Mouse (Mus musculus): ENCODE measurements around the gene Aasdh. TPM values are rescaled to one million over a fixed set of nuclear protein-coding genes. Genes with fewer than 3 reads are reported as not detected.
A peak's percentile ranks its signal among the peaks of the same experiment; 100 is the strongest.
"Not testable (repeated sequence)": the region's sequence is repeated elsewhere in the genome, so short reads cannot be mapped to it uniquely, and the experiment has no call there.

Aasdh gene
- total RNA-seq, 2 experiments from 2014 or later = 25.5 to 27.0 TPM

DNA sequence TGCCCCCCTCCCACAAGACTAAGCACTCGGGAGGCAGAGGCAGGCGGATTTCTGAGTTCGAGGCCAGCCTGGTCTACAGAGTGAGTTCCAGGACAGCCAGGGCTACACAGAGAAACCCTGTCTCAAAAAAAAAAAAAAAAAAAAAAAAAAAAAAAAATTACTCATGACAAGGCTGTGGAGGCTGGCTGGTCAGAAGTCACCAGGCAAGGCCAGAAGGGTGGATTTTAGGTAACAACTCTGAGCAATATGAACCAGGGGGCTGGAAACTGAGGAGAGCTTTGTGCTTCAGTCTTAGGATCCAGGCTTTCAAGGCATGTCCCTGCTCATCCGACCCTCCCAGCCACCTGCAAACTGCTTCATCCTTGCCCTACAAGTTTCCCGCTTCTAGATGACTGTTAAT lies 7.2 kb upstream of the Aasdh start:
- DNase-seq; intact Hi-C loops (cut with DNase I): not testable (repeated sequence)

DNA sequence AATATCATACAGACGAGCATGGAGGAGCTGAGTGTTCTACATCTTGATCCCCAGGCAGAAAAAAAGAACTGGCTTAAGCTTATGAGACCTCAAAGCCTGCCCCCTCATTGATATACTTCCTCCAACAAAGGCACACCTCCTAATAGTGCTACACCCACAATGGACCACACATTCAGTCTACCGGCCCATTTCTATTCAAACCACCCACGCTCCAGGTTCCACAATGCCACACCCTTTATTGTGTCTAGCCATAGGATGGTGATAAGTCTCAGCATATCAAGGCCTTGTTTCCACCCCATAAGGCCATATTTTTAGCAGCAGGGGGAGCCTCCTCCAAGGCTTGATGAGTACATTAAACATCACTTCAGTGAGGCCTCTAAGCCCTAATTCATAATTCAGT lies 5.5 kb upstream of the Aasdh start:
- no peak for DNase-seq
- intact Hi-C loops (cut with DNase I) = no loop called here

DNA sequence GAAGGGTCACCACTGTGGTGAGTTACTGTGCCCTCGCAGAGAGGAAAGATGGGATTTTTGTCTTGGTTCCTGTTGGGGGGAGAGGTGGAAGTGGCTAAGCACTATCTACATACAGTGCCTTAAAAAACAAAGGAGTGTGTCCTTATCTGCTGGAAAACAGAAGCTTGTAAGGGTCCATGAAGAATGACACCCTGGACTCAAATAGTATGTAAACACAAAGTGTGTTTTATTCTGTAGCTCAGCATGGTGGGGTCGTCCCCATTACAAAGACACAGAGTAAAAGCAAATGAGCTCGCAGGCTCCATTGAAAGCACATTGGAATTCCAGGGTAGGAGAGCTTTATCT lies 813 bp upstream of the Aasdh start:
- no peak for DNase-seq
- intact Hi-C loops (cut with DNase I) = no loop called here

DNA sequence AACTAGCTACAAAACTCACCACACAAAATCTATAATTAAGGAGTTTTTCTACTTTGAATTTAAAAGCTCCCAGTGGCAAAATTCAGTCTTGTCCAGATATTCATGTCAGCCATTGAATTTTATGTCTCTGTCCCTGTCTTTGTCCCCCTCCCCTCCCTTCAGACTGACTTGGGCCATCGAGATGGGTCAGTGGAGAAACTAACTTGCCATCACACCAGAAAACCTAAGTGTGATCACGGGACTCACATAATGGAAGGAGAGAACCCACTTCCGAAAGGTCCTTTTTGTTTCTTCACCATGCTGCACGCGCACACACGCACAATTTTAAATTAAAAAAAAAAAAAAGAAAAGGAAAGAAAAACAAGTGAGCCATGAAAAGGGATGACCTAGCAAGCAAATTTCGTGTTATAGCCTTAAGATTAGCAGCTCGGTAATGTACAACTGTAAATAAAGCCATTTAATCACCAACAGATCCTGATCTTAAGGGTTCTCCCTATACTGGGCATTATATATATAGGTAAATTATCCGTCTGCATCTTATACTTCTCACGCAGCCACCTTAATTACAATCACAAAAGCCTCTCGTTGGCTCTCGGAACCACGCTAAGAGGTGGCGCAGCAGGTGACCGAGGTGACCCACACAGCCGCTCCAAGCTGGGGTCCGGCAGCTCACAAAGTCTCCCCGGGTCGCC lies 455 bp downstream of the Aasdh start:
- intact Hi-C loops (cut with DNase I) = no loop called here
- DNase-seq = no peak

DNA sequence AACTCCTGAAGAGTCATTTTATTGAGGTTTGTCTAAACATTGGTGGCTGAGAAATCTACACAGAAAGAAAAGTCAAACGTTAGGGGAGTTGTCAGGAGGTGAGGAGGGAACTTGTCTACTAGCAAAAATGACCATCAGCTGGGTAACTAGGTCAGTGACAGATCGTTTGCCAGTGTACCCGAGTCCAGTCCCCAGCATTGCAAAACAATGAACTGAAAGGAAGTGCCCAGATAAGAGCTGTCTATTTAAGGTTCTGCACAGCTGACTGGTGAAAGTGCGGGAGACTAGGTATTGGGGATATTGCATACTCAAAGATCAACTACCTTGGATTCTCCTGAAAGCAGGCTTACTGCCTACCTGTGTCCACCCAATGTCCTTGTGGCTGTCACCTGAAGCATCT lies 3.2 kb downstream of the Aasdh start:
- no peak for DNase-seq
- intact Hi-C loops (cut with DNase I) = no loop called here

DNA sequence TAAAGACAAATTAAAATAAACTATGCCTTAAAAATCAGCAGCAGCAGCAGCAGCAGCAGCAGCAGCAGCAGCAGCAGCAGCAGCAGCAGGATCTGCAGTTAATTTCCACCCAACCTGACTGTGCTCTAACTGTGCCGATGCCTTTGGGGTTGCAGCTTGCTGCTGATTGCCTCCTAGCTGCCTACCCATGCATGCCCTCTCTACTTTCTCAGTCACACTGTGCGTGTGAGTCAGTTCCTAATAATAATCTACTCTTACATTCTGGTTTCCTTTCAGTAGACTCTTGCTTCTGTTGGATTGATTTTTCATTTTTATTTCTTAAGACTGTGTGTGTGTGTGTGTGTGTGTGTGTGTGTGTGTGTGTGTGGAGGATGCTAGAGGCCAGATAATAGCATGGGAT lies 12.2 kb downstream of the Aasdh start:
- DNase-seq = no peak
- intact Hi-C loops (cut with DNase I) = no loop called here

DNA sequence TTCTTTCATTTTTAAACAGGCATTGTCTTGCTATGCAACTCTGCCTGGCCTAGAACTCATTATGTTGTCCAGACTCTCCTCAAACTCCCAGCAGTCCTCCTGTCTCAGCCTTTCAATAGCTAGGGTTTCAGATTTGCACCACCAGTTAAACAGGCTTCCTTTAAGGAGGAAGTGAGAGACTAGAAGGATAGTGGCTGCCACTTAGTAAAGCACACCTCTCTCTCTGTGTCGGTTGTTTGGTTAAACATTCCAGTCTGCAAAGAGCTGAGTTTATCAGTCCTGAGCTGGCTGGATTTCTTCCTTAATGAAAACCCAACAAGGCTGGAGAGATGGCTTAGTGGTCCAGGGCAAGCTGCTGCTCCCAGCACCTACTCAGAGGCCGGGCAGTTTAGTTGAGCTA lies 12.7 kb downstream of the Aasdh start:
- intact Hi-C loops (cut with DNase I) = no loop called here

DNA sequence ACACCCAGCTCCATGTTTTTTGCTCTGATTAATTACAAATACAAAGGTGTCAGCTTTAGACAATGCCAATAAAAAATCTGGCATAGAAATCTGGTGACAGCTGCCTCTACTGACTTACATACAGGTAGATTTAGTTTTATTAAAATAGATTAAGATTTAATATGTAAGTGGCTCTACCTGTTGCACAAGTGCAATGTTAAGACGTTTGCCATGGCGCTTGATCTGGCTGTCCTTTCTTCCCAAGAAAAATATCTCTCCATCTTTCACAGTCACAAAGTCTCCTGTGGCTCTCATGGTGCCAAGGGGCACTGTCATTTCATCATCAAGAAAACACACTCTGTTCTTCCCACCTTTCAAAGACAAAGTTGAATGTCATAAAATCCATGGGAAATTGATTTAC lies 18.3 kb downstream of the Aasdh start:
- intact Hi-C loops (cut with DNase I) = no loop called here
- DNase-seq = no peak

More for the DNA sequence above, 12.7 kb downstream of the Aasdh start:
- no peak for DNase-seq

DNA sequence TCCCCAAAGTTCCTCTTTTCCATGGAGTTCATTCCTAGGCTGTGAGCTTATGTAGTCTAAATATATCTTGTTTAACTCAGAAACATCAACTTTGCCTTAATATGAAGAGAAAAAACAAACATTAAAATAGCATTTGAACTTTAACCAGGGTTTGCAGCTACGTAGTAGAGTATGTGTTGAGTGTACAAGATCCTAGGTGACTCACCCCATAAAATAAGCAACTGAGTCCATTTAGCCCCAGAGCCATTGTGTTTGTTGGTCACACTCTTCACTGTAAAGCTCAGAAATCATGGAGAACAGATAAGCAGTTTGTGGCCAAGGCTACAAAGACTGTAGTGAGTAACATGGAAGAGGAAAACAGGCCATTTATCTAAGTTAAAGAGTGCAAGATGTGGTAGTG lies 21.2 kb downstream of the Aasdh start:
- no peak for DNase-seq
- intact Hi-C loops (cut with DNase I) = no loop called here

DNA sequence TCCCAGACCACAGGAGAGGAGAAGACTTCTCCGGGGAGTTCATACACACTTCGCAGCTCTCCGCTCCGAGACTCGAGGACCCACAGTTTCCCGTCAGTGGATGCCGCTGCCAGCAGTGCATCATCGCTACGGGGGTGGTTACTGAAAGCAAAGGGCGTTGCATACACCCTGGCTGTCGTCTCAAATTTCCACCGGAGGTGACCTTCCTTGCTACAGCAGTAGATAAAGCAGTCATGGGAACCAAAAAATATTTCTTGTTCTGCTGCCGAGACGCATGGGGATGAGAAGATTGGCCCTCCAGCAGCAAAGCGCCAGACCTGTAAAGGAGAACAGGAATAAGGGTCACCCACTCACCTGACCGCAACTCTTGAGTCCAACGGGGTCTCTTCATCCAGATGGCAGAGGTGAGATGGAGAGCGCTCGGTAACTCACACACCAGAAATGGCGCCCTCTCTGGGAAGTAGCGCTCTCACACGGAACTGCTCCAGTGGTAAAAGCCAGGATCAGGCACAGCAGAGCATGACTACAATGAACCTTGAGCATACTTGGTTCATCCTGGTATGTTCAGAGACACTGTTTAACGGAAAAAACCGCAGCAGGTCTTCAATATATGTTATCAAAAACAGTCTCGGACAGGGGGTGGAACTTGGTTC lies 29.1 kb downstream of the Aasdh start:
- DNase-seq = no peak
- intact Hi-C loops (cut with DNase I) = no loop called here

DNA sequence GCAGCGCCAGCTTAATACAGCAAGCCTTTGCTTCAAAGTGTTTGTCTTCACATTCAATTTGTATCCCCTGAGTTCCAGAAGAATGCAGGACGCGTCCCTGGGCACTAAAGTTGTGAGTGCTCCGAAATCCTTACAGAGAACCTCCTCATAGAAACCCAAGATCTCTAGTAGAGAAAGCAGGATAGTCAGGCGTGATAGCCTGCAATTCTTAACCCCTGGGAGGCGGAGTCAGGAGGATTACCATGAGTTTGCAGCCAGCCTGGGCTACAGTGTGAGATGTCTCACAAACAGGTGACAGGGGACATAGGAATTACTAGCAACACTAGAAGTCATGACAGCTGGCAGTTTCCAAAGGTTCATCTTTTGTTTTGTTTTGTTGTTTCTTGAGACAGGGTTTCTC lies 35.8 kb downstream of the Aasdh start:
- no peak for DNase-seq
- intact Hi-C loops (cut with DNase I) = no loop called here

DNA sequence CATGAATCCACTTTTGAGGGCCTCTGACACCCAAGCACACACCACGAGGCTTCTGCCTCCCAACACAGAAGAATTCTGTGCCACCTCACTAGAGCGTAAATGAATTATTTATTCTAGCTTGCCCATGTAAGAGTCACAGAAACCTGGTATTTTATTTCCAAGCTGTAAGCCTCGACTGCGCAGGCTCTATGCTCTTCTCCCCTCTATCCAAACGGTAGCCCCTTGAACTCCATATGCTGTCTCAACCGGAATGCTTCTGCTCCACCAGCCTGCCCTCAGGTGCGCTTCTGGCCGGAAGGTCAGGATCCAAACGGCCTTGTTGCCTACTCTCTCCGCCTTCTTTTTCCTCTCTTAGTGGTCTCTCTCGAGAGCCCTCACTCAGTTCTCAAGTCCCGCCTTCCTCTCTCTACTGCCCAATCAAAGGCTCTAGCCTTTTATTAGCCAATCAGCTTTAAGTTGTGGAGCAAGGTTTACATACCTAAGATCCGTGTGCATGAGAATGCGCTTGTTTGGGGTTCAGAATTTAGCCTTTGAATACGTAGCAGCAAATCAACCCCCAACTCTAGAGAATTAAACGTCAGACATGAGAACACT lies 36.5 kb downstream of the Aasdh start:
- intact Hi-C loops (cut with DNase I) = no loop called here
- no peak for DNase-seq

DNA sequence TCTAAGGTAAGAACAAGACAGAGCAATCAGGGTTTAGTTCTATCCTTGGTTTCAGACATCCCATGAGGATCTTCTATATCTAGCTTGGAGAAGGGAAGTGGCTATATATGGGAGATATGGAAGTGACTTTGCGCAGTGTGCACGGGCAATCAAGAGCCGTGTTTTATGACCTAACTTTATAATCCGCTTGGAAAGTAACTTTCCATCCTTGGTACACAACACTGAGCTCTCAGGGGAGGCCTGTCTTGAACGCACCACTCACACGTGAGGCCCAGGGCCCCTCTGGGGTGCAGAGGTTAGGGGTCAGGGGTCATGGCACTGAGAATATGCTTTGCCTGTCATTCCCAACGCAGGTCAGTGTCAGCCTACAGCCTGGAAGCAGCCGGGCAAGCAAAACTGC lies 38.5 kb downstream of the Aasdh start:
- DNase-seq = no peak
- intact Hi-C loops (cut with DNase I) = no loop called here

DNA sequence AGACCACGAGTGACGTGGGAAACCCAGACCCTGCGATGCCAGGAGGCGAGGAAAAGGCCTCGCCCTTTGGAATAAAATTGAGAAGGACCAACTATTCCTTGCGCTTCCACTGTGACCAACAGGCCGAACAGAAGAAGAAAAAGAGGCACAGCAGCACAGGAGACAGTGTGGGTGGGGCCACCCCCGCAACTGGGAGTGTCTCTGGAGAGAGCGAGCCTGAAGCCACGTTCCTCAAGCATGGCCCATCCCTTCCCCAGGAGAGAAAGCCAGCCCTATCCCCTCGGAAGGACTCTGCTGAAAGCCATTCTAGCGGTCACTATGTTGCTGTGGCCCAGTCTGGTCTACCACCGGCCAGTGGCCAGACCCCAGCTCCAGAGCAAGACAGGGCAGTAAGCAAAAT lies 46.9 kb downstream of the Aasdh start:
- intact Hi-C loops (cut with DNase I) = no loop called here
- no peak for DNase-seq

DNA sequence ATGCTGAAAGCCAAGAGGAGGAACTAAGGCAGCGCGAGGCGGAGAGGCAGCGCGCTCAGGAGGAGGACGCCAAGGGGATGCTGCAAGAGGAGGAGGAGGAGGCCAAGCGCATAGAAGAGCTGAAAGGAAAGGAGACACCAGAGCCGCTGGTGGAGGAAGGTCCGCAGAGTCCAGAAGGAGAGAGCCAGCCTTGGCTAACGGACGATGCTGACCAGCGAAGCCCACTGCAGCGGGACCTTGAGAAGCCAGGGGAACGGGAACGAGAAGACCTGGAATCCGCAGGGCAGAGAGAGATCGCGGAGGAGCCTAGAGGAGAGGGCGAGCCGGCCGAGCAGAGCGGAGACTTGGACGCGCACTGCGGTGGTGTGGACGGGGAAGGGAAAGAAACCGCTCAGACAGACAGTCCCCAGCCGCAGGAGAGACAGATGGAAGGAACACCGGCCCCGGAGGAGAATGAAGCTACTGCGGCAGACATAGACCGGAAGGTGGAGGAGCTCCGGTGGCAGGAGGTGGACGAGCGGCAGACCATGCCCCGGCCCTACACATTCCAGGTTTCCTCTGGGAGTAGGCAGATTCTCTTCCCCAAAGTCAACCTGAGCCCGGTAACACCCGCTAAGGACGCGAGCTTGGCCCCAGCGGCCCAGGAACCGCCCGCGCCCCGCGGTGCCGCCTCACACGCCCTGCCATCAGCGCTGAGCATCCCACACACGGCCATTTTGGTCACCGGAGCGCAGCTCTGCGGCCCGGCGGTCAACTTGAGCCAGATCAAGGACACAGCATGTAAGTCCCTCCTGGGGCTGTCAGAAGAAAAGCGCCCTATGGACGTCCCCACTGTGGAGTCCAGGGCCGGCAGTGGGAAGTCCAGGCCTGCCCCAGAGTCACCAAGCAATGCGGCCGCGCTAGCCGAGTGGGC lies 48.0 kb downstream of the Aasdh start:
- intact Hi-C loops (cut with DNase I) = no loop called here
- no peak for DNase-seq

DNA sequence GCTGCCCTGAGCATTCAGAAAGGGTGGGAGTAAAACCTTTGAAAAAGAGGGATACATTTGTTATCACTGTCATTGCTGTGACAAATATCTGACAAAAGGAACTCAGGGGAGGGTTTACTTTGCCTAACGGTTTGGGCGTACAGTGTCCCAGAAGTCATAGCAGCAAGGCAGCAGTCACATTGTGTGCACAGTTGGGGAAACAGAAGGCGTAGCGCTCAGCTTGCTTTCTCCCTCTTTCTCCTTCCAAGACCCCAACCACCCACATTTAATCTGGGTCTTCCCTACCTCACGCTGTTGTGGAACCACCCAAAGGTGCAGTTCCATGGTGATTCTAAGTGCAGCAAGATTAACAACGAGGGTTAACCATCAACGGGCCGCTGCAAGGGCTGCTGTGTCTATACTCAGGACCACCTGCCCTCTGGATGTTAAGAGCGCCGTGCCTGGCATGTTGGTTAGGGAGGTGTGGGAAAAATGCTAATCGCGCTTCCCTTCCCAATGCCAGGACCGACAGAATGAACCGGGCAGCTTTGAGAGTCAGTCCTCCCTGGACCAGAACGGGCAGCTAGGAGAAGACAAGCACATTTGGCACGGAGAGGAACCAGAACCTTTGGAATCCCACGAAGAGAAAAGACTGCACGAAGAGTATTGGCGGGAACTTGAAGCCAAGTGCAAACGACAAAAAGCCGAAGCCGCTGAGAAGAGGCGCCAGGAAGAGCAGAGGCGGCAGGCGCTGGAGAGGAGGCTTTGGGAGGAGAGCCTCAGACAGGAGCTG lies 49.3 kb downstream of the Aasdh start:
- no peak for DNase-seq
- intact Hi-C loops (cut with DNase I) = no loop called here

DNA sequence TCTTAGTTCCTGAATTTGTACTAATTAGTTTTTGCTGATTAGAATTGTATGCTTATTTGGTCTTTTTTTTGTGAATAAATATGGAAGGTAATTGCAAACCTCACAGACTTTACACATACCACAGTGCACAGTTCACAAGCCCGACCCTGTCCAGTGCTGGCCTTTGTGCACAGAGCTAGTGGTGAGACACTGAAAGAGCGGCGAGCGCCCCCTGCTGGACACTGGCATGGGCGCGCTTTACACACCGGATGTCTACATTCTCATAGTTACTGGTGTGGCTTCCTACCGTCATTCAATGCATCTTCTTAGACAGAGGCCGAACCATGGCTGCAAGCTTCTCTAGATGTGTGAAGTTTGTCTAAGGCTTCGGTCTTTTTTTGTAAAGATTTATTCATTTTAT lies 51.8 kb downstream of the Aasdh start:
- peak; percentile 89 for DNase-seq
- intact Hi-C loops (cut with DNase I) = no loop called here

DNA sequence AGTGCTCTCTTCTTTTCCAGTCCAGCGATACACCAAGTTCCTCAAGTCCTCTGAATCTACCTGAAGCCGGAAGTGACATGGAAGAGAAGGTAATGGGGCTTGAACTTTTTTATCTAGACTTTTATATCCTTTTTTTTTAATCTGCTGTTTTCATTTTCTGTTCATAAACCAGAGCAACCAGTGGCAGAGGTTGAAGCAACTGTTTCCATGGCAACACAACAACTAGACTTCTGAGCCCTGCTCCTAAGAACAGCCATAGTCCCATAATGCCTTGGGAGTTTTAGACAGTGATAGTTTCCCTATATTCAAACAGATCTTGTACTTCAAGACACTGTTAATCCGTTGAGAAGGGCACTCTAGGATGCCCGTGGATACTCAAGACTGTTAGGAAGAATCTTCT lies 54.0 kb downstream of the Aasdh start:
- no peak for DNase-seq
- intact Hi-C loops (cut with DNase I) = no loop called here

DNA sequence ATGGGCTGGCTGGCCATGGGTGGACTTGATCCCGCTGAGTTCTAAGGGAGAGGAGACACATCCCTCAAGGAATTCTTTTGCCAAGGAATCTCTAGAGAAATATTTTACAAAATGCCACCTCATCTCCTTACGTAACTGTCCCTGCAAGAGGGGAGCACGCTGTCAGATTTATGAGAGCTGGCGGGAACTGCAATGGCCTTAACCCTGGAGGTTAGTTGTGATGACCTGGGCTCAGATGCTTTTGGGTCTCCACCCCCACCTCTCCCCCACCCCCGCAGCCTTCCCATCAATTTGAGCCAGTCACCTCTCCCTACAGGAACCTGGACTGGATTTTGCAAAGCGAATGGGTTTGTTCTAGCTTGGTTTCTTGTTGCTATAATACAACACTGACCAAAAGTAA lies 58.2 kb downstream of the Aasdh start:
- no peak for DNase-seq
- intact Hi-C loops (cut with DNase I) = loop anchor here (5.0 to 10.0 kb wide), 2 partner anchors 82 to 190 kb away; partner anchors contain the start of gene C530008M17Rik

DNA sequence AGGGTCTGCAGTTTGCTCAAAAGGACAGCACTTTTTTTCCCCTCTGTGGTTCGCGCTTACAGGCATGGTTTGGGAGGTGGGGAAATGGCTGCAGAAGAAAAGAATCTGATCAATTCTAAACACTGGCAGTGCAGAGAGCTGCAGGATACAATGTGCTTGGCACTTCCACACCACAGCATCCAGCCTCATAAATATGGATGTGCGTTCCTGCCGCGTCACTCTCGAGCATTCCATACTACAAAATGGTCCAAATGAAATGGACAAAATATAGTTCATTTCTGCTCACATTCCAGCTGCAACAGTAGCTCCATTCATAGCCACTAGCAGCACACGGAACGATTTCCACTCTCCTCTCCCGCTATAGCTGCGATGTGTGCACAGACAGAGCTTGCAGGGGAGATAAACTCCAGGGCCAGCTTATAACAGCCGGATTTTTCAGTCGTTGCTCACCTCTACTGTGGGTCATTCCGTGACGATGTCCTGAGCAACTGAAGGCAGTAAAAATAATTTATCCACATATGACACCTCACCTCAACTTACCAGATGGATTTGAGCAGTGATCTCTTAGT lies 60.6 kb downstream of the Aasdh start:
- intact Hi-C loops (cut with DNase I) = loop anchor here (5.0 to 10.0 kb wide), 3 partner anchors 80 to 257 kb away; partner anchors contain the start of genes C530008M17Rik and Cep135
- DNase-seq = no peak

All from left cerebral cortex, postnatal 4 days (tissue).